Mouse (Mus musculus) heart, embryonic 11.5 days (tissue): ENCODE measurements around the gene Gpr31b. TPM values are rescaled to one million over a fixed set of nuclear protein-coding genes. Genes with fewer than 3 reads are reported as not detected.
"Not testable (repeated sequence)": the region's sequence is repeated elsewhere in the genome, so short reads cannot be mapped to it uniquely, and the experiment has no call there.

Experiments
- ATAC-seq: fragments of 200-750 bp; cut with Nextera tagmentation; replicated peaks from 2 replicates; pipeline ENCODE4 v1.8.0; 2017; ENCODE audit warnings: moderate library complexity; ENCODE audit not compliant: insufficient number of reproducible peaks, low FRiP score, low TSS enrichment
- H3K27ac ChIP-seq: fragments of 300-500 bp; sonication (generic); 2 replicates; pipeline ENCODE4 v1.5.1; 2014; ENCODE audit warnings: mild to moderate bottlenecking, low read depth, low read length
- H3K27me3 ChIP-seq: fragments of 300-500 bp; sonication (generic); 2 replicates; pipeline ENCODE4 v1.6.1; 2014; ENCODE audit warnings: mild to moderate bottlenecking, low read length, mixed read lengths; ENCODE audit not compliant: control insufficient read depth, insufficient read depth
- H3K36me3 ChIP-seq: fragments of 300-500 bp; sonication (generic); 2 replicates; pipeline ENCODE4 v1.6.1; 2014; ENCODE audit warnings: mild to moderate bottlenecking, low read length, moderate library complexity, mixed read lengths; ENCODE audit not compliant: control insufficient read depth, insufficient read depth
- H3K4me1 ChIP-seq: fragments of 300-500 bp; sonication (generic); 2 replicates; pipeline ENCODE4 v1.6.1; 2014; ENCODE audit warnings: low read length; ENCODE audit not compliant: control insufficient read depth, insufficient read depth
- H3K4me2 ChIP-seq: fragments of 300-500 bp; sonication (generic); 2 replicates; pipeline ENCODE4 v1.6.1; 2014; ENCODE audit warnings: mild to moderate bottlenecking, moderate library complexity
- H3K4me3 ChIP-seq: fragments of 300-500 bp; sonication (generic); 2 replicates; pipeline ENCODE4 v1.5.1; 2014; ENCODE audit warnings: low read depth, low read length
- H3K9ac ChIP-seq: fragments of 300-500 bp; sonication (generic); 2 replicates; pipeline ENCODE4 v1.6.1; 2014; ENCODE audit warnings: mild to moderate bottlenecking, low read depth, low read length, moderate library complexity
- H3K9me3 ChIP-seq: fragments of 300-500 bp; sonication (generic); replicated peaks from 2 replicates; pipeline ENCODE4 v1.6.1; 2016; ENCODE audit warnings: low read length; ENCODE audit not compliant: control insufficient read depth
- WGBS: fragments of 180-500 bp; shearing (Covaris S2); extraction: QIAGEN DNeasy Blood & Tissue Kit; methylation state at CpG from one replicate; pipeline ENCODE4 v1.1.7; 2014; ENCODE audit not compliant: insufficient replicate concordance; 5-methylcytosine and 5-hydroxymethylcytosine counted together
- polyA plus RNA-seq: library from polyadenylated mRNA; unstranded; fragments of >200 nt; fragmentation: Nextera tagmentation; extraction: Ambion mirVana; gene quantifications from 2 replicates; pipeline ENCODE4 v1.2.1, GENCODE M21; 2014

The Gpr31b gene
- polyA plus RNA-seq, 1 experiment from 2014 or later: 0.19 TPM

GRCm38 (mm10) chr17:13004436-13004835 is 47.7 kb downstream of the Gpr31b start:
- not testable (repeated sequence) for H3K9me3 ChIP-seq, H3K36me3 ChIP-seq, H3K4me3 ChIP-seq, H3K4me1 ChIP-seq, H3K9ac ChIP-seq, H3K27me3 ChIP-seq, ATAC-seq, H3K4me2 ChIP-seq, H3K27ac ChIP-seq
- 64% methylated on average over 2 of the region's 2 CpGs for WGBS

- not testable (repeated sequence) for H3K27me3 ChIP-seq, H3K4me1 ChIP-seq, H3K36me3 ChIP-seq, H3K9ac ChIP-seq, H3K4me2 ChIP-seq, ATAC-seq, H3K27ac ChIP-seq, H3K4me3 ChIP-seq, H3K9me3 ChIP-seq
- WGBS: 84% methylated on average over 5 of the region's 5 CpGs
Observed at GRCm38 (mm10) chr17:13002243-13002642, 49.9 kb downstream of the Gpr31b start.

Other genes with a start within 250 kb of the Gpr31b start
- gene Mas1, start 184.2 kb downstream of the Gpr31b start, polyA plus RNA-seq: 0.17 and 0.54 TPM in 2 replicates
- gene Mrgprh, start 176.3 kb downstream of the Gpr31b start, polyA plus RNA-seq: 0.10 and 0.25 TPM in 2 replicates
- gene Pnldc1, start 142.1 kb downstream of the Gpr31b start, polyA plus RNA-seq: 1.2 and 1.7 TPM in 2 replicates
- gene Tcp1, start 136.6 kb downstream of the Gpr31b start, polyA plus RNA-seq: 440 and 445 TPM in 2 replicates
- 196 and 205 TPM in 2 replicates for gene Mrpl18, start 136.0 kb downstream of the Gpr31b start, polyA plus RNA-seq
- 0.13 and 0.70 TPM in 2 replicates for gene Acat3, start 111.7 kb downstream of the Gpr31b start, polyA plus RNA-seq
- 38.3 and 56.5 TPM in 2 replicates for gene Acat2, start 91.5 kb downstream of the Gpr31b start, polyA plus RNA-seq
- gene Wtap, start 58.1 kb downstream of the Gpr31b start, polyA plus RNA-seq: 83.4 and 88.8 TPM in 2 replicates
- 308 and 326 TPM in 2 replicates for gene Sod2, start 45.5 kb downstream of the Gpr31b start, polyA plus RNA-seq
- gene Tcp10b, start 8.8 kb upstream of the Gpr31b start, polyA plus RNA-seq: not detected in 2 replicates
- not detected in 2 replicates for gene Unc93a, start 79.5 kb upstream of the Gpr31b start, polyA plus RNA-seq
- not detected in 2 replicates for gene Smok2a, start 168.9 kb upstream of the Gpr31b start, polyA plus RNA-seq
- gene Smok2b, start 178.0 kb upstream of the Gpr31b start, polyA plus RNA-seq: not detected in 2 replicates